Mouse (Mus musculus): ENCODE data around the gene Arid1b.

- TF ChIP-seq CTCF (IDR thresholded peaks at IDR 0.05; ENCODE audit: borderline replicate concordance, extremely low read depth, insufficient read depth, insufficient read length): no peak
- TF ChIP-seq POLR2A (IDR thresholded peaks at IDR 0.05; ENCODE audit: borderline replicate concordance, extremely low read depth, insufficient read depth, insufficient read length, poor library complexity, severe bottlenecking): no peak
Measured at GRCm38 (mm10) chr17:5105746-5106145, 111.6 kb downstream of the Arid1b start.
